Mouse (Mus musculus) olfactory bulb, adult 2 months (tissue): ENCODE data around the gene Nipal3. TPM values are rescaled to one million over a fixed set of nuclear protein-coding genes. Genes with fewer than 3 reads are reported as not detected.
A peak's percentile ranks its signal among the peaks of the same experiment; 100 is the strongest.

Source experiments
- H3K27ac ChIP-seq: fragments of 200-500 bp; 2 replicates; pipeline ENCODE4 v1.5.1; 2012; ENCODE audit warnings: low read depth, low read length; ENCODE audit not compliant: insufficient read depth
- H3K4me1 ChIP-seq: fragments of 200-500 bp; 2 replicates; pipeline ENCODE4 v1.6.1; 2012; ENCODE audit warnings: low read length; ENCODE audit not compliant: control insufficient read depth, insufficient read depth
- H3K4me3 ChIP-seq: fragments of 200-500 bp; 2 replicates; pipeline ENCODE4 v1.5.1; 2012; ENCODE audit warnings: mild to moderate bottlenecking, low read depth, low read length, moderate library complexity; ENCODE audit not compliant: insufficient read depth
- CTCF ChIP-seq: fragments of 200-500 bp; IDR thresholded peaks from 2 replicates; pipeline ENCODE4 v1.5.1; 2012; ENCODE audit warnings: low read depth, mild to moderate bottlenecking, low read length, moderate library complexity; ENCODE audit not compliant: insufficient read depth
- POLR2A ChIP-seq: fragments of 200-500 bp; IDR thresholded peaks from 2 replicates; pipeline ENCODE4 v1.6.1; 2012; ENCODE audit warnings: mild to moderate bottlenecking, low read depth, low read length, moderate library complexity; ENCODE audit not compliant: insufficient read depth
- WGBS: fragments of 180-500 bp; shearing (Covaris S2); methylation state at CpG from one replicate; pipeline ENCODE4 v1.1.7; 2018; 5-methylcytosine and 5-hydroxymethylcytosine counted together
- polyA plus RNA-seq: library from polyadenylated mRNA; stranded (reverse); fragments of >200 nt; gene quantifications from 2 replicates; pipeline ENCODE4 v1.2.4, GENCODE M21; 2012; ENCODE audit warnings: low replicate concordance; ENCODE audit not compliant: missing spikeins, insufficient read depth, insufficient read length

Nipal3 gene
- polyA plus RNA-seq, 1 experiment = not detected

DNA sequence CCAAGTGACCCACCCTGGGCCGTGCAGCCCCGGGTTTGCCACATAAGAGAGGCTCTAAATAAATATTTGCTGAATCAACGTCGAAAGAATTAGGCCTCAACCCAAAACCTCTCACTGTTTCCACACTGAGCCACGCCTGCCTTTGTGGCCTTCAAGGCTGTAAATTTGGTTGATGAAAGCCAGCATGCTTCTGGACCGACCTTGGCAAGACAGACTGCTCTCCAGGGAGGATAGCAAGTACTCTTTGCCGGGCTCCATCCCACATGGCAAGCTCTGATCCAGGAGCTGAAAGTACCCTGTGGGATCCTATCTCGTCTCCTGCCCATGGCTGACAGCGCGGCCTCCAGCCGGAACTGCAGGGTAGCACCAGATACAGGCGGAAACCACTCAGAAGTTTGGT, 14.7 kb upstream of the Nipal3 start:
- no peak for TF ChIP-seq CTCF
- TF ChIP-seq POLR2A = no peak
- 83% methylated on average over 12 of the region's 12 CpGs for WGBS
- no peak overlapping the region for H3K4me3 ChIP-seq
- H3K4me1 ChIP-seq = peaks cover 10% of the 10 kb centered on the region
- H3K27ac ChIP-seq = no peak overlapping the region

DNA sequence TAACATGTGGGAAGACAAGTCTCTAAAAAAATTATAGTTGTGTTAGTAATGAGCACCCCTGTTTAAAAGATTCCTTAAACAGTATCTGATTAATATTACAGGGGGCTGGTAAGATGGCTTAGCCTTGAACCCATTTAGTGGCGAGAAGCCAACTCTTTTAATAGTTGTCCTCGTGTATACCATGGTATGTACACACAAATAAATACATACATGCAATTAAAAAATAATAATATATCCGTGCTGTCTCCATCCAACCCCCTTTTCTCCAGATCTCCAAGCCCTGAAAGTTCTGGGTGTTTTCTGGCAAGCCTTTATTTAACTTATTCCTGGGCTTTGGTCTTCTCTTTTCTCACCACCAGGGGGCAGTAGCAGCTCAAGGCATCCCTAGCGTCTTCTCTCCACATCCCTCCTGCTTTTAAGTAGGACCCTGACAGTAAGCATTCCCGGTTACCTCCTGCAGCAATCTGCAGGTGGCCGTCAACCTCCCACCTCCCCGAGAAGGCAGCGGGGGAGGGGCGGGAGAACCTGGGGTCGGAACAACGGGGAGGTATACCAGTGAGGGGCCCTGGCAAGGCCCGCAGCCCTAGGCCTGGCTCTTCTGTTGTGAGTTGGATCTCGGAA, 13.7 kb upstream of the Nipal3 start:
- Histone ChIP-seq H3K4me3 (no peak overlapping the region), H3K4me1 (peaks cover 10% of the 10 kb centered on the region), H3K27ac (no peak overlapping the region)
- WGBS = 16% methylated on average over 13 of the region's 13 CpGs
- peak; percentile 44; the same call in 1 of the 2 replicates for TF ChIP-seq CTCF
- TF ChIP-seq POLR2A = no peak

DNA sequence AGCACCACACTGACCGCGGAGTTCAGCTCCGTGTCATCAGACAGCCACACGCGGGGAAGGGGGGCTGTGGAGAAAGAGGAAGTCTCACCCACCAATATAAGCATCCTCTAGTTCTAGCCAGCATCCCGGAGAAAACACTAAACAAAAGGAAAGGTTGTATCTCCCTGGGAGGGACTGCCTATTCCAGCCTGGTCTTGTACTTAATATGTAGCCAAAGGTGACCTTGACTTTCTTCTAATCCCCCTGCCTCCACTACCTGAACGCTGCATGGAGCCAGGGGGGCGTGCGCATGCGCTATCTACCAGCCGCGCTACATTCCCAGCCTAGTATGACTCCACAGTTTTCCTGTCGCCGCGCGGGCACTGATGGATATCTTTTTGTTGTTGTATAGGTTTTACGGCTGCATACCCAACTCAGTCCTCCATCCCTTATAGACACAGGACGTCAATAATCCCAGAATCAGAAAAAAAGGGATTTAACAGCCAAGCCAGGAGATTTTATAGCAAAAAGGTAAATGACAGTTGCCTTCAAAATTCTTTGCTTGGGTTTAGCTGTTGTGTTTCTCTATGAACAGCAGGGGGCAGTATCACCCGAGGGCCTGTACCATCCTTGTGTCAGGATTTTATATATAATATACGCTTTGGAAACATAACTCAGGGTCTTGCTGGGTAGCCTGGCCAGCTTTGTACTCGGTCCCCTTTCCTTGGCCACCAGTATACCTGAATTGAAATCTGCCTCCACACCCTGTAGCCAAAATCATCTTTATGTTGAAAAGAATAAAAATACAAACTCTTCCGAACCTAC, 12.9 kb upstream of the Nipal3 start:
- TF ChIP-seq CTCF (no peak), POLR2A (no peak)
- Histone ChIP-seq H3K4me1 (peaks cover 10% of the 10 kb centered on the region), H3K27ac (no peak overlapping the region), H3K4me3 (no peak overlapping the region)
- 11% methylated on average over 22 of the region's 22 CpGs for WGBS

DNA sequence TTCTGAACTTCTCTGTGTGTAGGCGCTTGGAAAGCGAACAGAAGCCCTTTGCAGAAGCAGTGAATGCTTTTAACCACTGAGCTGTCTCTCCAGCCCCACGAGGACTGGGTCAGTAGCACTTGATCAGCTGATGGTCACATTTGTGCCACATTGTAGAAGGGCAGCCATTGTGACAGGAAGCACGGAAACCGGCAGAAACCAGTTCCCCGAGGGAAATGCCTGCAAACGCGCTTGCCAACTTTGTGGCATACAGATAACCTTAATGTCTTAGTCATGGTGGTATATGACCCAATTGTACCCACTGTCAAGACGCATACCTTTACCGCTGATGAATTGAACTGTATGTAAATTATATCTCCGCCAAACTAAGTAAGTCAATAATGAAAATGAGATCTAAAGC, 11.0 kb upstream of the Nipal3 start:
- H3K4me1 ChIP-seq = peaks cover 10% of the 10 kb centered on the region
- H3K27ac ChIP-seq = no peak overlapping the region
- no peak overlapping the region for H3K4me3 ChIP-seq
- WGBS = 78% methylated on average over 11 of the region's 11 CpGs
- no peak for TF ChIP-seq CTCF
- TF ChIP-seq POLR2A = no peak

DNA sequence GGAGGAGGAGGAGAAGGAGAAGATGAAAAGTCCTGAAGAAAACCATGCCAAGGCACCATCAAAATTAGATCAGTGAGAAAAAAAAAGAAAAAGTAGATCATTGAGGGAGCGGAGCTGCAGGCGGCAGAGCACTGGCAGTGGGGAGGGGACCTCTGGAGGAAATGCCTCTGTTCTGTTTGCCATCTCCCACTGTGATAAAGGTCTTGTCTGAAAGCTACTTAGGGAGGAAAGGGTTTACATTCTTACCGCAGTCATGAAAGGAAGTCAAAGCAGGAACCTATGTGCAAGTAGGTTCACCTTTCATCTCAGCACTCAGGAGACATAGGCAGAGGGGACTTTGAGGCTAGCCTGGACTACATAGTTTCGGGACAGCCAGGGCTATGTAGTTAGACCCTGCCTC, 6.7 kb upstream of the Nipal3 start:
- WGBS = 56% methylated on average over 4 of the region's 4 CpGs
- no peaks in the 10 kb centered on the region for H3K4me1 ChIP-seq
- TF ChIP-seq CTCF = no peak
- no peak for TF ChIP-seq POLR2A
- H3K4me3 ChIP-seq = no peak overlapping the region
- no peak overlapping the region for H3K27ac ChIP-seq

DNA sequence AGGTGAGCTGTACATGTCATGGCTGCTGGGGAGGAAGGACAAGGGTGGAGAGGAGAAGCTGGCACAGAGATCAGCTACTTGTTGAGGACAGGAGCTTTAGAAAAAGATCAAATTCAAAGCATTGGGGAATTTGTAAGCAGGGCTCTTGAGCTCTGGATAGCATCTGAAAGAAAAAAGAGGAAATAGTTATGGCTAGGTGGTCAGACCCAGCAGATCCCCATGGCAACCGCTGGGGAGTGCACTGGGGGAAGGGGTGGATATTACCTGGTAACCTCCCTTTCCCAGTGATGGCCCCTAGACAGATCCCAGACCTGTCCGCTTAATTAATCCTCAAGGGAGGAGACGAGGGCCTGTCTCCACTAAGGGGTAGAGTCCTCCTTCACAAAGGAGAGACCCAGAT, 5.0 kb upstream of the Nipal3 start:
- Histone ChIP-seq H3K27ac (no peak overlapping the region), H3K4me3 (no peak overlapping the region), H3K4me1 (peaks cover 4% of the 10 kb centered on the region; the same call in 1 of the 2 replicates)
- WGBS = 87% methylated on average over 3 of the region's 3 CpGs
- TF ChIP-seq POLR2A (no peak), CTCF (no peak)

DNA sequence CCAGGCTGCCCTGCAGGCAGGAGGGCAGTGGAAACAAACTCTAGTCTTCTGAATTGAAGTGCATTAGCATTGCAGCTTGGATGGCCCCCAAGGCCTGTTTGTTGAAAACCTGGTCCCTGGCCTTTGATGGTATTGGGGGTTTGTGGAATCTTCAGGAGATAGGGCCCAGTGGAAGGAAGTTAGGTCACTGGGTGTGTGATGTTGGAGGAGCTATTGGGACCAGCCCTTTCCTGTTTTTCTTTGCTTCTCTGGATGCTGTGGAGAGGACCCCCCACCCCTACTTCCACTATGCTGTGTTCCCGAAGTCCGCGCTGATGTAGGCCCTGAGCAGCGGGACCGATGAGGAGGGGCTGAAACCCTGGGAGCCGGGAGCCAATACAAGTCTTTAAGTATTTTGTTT, 3.3 kb upstream of the Nipal3 start:
- WGBS = 91% methylated on average over 6 of the region's 6 CpGs
- no peak overlapping the region for H3K27ac ChIP-seq

DNA sequence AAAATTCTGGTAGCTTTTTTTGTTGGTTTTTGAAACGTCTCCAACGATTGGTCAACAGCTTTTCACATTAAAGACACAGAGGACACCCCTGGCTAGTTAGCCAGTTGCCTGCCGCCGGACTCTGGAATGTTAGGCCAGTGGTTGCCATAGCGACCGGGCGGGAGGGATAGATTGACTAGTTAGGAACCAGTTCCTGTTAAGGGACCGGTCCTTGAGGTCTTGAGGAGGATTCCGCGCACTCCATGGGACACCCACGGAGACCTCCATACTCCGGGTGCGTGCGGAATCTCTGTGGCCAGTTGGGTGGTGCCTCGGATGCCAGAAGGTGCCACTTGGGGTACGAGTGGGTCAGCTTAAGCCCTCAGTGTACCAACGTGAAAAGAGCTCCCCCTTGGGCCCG, 972 bp upstream of the Nipal3 start:
- 31% methylated on average over 18 of the region's 18 CpGs for WGBS
- Histone ChIP-seq H3K4me1 (peaks cover 19% of the 10 kb centered on the region), H3K27ac (no peak overlapping the region), H3K4me3 (no peak overlapping the region)
- no peak for TF ChIP-seq CTCF
- no peak for TF ChIP-seq POLR2A

More for the DNA sequence above, 3.3 kb upstream of the Nipal3 start:
- TF ChIP-seq CTCF (no peak), POLR2A (no peak)
- no peak overlapping the region for H3K4me3 ChIP-seq
- peaks cover 10% of the 10 kb centered on the region for H3K4me1 ChIP-seq

DNA sequence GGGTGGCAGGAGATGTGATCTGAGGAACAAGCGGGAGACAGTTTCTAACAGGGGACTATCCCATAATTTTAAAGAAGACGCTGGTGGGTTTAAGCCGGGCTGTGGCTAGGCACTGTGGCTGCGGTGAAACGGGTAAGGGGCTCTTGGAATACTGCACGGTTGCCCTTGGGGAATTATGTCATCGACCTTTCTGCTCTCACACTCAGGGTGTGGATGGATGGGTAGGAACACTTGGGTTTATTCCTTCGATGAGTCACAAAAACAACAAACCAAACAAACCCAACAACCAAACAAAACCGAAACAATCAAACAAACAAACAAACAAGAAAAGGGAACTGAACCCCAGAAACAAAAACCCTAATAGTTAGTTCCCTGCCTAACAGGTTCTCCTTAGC, 556 bp upstream of the Nipal3 start:
- Histone ChIP-seq H3K27ac (no peak overlapping the region), H3K4me1 (peaks cover 21% of the 10 kb centered on the region), H3K4me3 (peak overlapping the region; percentile 77)
- no peak for TF ChIP-seq CTCF
- 13% methylated on average over 9 of the region's 9 CpGs for WGBS
